Mouse (Mus musculus) brain, embryonic 18.5 days (tissue): ENCODE data around the gene Pxylp1.

Source experiments
- DNase-seq: peaks from one replicate; pipeline ENCODE4 v3.0.0-alpha.2; 2012; ENCODE audit warnings: low read depth, low spot score

Gene Pxylp1

GRCm38 (mm10) chr9:96860380-96861091, 31.9 kb downstream of the Pxylp1 start:
- no peak for DNase-seq

DNA sequence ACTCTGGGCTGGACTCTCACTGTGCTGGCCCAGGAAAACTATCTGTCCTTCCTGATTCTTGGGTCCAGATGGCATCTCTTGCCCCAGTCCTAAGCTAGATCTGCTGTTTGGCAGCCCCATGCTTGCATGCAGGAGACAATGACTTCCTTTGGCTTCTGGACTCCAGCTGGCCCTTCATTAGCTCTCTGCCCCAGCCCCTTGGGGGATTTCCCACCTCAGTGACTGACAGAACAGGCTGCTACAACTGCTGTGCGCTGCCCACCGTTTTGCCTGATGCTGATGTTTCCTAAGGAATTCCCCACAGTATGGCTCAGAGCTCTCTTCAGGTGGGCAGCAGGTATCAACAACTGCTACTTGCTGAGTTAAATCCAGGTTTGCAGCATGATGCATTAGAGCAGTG, 33.4 kb downstream of the Pxylp1 start:
- no peak for DNase-seq

GRCm38 (mm10) chr9:96857838-96858237, 34.6 kb downstream of the Pxylp1 start:
- no peak for DNase-seq

- no peak for DNase-seq
Measured at GRCm38 (mm10) chr9:96853300-96854186, 38.9 kb downstream of the Pxylp1 start.

DNA sequence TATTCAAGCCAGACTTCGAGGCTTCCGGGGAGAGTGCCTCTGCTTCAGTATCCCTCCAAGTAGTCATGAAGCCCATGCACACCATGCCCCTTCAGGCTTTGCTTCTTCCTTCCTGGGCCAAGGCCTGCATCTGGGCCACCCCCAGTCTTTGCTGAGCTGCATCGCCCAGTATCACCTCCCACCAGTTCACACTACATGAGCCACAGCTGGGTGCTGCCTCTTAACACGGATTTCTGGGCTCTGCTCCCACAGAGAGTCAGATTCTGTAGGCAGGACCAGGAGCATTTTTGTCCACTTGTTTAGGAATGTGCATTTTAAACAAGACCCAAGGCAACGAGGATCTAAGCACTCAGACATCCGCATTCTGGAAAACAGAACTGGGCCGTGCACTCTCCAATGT, 40.8 kb downstream of the Pxylp1 start:
- DNase-seq = no peak

DNA sequence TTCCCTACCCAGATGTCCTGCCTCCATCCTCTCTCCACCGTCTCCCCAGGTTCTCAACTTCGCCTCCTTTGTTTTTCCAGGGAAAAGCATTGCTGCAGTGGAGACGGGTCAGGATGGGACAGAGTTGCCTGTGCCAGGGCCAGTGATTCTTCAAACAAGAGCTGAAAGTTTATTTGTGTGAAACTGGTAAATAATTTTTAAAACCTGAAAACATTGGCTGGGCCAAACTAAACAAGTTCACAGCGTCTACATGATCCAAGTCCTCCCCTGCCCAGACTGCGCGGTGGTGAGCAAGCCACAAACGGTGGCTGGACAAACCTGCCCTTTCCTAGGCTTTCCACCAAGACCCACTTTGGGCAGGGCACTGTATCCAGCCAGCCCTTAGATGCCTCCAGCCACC, 41.4 kb downstream of the Pxylp1 start:
- no peak for DNase-seq

GRCm38 (mm10) chr9:96849012-96849411, 43.5 kb downstream of the Pxylp1 start:
- DNase-seq = no peak

- no peak for DNase-seq
Measured at GRCm38 (mm10) chr9:96846361-96846760, 46.1 kb downstream of the Pxylp1 start.

- no peak for DNase-seq
Measured at GRCm38 (mm10) chr9:96844798-96845209, 47.7 kb downstream of the Pxylp1 start.

GRCm38 (mm10) chr9:96839376-96839775, 53.1 kb downstream of the Pxylp1 start:
- DNase-seq = no peak

DNA sequence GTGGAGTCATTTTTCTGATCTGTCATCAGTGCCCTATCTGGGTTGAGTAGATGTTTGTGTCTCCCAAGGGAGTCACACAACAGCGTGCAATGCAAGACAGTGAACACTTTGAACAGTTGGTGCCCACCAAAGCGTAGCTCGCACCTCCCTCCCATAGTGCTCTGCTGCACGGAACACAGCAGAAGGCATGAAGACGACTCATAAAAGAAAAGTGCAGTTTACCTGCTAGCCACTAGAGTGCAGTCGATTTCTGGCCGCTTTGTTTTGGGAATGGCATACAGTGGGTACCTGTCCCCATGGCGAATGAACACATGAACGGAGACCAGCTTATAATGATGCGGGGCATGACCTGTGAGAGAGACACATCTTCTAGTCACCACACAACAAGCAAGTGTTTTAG, 53.6 kb downstream of the Pxylp1 start:
- no peak for DNase-seq

DNA sequence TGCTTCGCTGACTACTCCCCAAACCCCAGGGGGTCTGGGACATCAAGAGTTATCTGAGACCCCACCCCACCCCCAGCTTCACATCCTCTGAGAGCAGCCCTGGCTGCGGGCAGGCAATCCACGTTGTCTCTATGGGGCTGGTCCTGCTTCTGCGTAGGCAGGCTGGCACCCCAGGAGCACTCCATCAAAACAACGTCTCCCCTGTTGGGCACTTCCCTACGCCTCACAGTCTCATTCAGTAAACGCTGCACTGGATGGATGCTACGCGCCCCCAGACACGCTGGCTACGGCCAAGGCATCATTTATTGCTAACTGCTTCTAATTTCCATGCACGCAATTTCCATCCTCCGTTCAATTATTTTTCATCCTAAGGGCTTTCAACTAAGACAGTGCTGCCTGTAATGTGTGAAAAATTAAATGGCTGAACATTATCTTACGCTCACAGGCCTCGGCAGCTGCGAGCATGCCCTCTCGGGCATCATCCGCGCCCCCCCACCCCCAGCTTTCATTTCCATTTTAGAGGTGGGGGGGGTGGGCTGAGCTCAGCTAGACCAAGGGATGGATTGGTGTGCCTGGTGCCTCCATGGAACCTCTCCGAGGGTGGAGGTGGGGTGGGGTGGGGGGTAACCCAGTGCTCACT, 54.6 kb downstream of the Pxylp1 start:
- DNase-seq = no peak

- no peak for DNase-seq
Measured at GRCm38 (mm10) chr9:96836984-96837383, 55.5 kb downstream of the Pxylp1 start.

DNA sequence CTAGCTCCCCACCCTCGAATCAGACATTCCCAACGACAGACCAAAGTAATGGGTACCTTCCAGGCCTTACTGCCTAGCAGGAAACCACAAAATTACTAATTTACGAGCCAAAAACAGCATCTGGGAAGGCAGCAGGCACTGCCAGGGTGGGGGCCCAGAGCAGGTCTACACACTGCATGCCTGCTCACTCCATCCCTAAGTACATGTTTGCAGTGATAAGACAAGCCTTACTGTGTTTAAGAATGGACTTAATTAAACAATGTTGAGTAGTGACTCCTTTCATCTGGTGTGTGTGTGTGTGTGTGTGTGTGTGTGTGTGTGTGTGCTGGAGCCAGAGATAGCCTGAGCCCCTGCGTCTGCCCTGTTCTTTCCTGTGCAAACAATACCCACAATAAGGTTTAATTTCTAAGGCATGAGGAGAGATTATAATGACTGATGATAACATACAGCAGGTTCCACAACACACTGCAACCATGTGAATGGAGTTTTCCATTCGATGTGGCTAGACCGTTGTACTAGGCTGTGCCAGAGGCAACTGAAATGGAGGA, 57.0 kb downstream of the Pxylp1 start:
- DNase-seq = no peak

GRCm38 (mm10) chr9:96833606-96834005, 58.9 kb downstream of the Pxylp1 start:
- no peak for DNase-seq

DNA sequence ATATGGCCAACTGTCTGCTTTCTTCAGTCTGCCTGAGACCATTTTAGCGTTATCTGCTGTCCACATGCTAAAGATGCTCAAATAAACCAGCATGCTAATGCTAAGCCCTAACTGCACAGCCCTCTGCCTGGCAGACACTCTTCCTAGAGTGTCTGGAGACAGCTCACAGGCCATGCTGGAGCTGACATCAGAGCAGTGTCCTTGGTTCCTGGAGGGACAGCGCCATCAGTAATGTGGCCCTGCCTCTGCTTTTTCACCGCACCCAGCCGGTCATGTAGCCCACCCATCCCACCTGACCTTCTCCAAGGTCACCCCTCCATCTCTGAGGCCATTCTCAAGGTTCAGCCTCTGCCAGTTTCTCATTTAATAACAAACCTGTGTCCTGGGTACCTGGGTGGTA, 60.0 kb downstream of the Pxylp1 start:
- DNase-seq = no peak

- DNase-seq = no peak
Measured at GRCm38 (mm10) chr9:96830856-96831359, 61.6 kb downstream of the Pxylp1 start.

DNA sequence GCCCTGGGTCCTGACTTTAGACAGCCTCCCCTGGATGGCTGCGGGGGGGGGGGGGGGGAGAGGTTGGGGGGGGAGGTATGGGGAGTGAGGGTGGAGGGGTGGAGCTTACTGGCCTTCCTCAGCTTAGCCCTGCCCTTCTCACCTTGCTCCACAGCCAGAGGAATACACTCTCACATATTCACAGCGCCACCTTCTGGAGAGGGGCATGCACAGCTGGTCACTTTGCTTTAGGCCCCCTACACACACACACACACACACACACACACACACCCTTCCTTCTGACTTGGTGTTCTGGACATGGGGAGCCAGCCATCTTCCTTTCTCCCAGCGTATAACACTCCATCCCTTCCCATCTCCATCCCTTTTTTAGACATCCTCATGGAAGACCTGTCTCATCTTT, 62.8 kb downstream of the Pxylp1 start:
- no peak for DNase-seq

- no peak for DNase-seq
Measured at GRCm38 (mm10) chr9:96828071-96828470, 64.4 kb downstream of the Pxylp1 start.

DNA sequence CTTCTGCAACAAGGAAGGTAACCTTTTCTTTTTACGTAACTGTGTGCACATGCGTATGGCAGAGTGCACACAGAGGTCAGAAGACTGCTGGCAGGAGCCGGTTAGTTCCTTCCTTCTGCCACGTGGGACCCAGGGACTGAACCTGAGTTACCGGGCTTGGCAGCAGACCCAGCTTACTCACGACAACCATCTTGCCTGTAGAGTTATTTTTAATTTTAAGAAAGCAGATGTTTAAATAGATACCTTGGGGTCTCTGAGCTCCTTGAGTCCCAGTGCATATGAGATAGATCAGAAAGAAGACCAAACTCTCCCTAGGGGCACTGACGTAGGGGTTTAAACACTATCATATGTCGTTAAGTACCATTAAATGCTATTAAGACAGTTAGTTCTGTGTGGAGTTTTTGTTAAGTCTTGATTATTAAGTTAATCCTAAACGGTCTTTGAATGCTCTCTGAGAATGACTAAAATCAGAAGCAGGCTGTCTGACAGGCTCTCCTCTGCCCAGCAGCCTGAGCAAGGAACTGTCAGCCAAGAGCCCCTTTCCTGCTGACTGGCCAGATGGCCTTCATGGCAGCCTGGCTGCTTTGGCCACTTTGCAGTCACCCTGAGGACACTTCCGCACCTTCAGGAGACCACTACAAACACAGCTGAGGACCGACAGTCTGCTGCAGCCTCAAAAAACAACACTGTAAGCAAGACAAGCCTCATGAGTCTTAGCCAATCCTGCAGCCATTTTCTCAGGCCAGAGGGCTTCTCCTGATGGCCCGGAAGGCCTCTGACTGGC, 65.3 kb downstream of the Pxylp1 start:
- no peak for DNase-seq

GRCm38 (mm10) chr9:96824857-96825256, 67.6 kb downstream of the Pxylp1 start:
- DNase-seq = no peak
